11 mouse cellular contexts compared by ENCODE assay signal in the genomic region with DNA sequence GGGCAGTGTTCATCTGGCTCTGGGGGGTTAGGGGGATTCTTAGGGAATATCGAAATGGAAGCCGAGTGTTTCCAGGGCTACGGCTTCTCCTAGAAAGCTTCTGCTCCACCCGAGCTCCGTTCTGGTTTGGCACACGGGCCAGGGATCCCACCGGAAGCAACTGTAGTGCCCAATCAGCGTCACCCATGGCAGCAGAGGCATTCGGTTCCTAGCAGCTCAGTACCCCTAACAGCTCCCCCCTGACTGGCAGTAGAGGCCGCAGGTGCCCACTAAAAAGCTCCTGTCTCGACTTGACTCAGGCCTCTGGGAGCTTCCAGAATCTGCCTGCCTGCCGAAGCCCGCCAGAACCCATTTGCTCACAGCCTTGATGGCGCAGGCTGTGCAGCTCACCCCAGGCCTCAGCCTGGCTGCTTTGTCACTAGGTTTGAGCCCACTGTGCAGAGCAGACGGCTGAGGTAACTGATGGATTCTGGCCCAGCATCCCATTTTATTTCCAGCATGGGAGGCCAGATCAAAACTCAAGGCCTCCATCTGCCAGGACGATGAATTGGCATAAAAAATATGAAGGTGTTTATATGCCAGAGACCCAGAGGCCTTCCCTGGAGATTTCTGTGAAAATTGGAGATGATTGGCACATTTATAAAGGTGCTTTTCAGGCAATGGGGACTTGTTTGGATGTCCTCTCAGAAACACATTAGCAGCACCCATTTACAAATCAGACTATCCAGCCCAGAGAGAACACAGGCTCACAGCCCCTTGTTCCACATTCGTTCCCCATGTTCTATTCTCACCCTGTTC.
DNase-seq lines count a peak whose midpoint lies in the region; ATAC-seq and TF ChIP-seq lines count a peak whose summit lies in the region.
"Had no signal": no experiment of that assay in that cellular context is flagged by ENCODE, and none has a peak within 500 bp of the region (broad histone marks: within the 10 kb centered on the region; RNA-seq: fewer than 3 reads in every experiment).

No protein-coding gene starts in this region.

- H3K36me3 ChIP-seq in intestine, postnatal 0 days (ENCODE audit: control insufficient read depth, insufficient read depth) = no peaks in the 10 kb centered on the region

- no peaks in the 10 kb centered on the region for H3K9me3 ChIP-seq in intestine, postnatal 0 days (ENCODE audit: control insufficient read depth)

- 0 out of 2 replicates have a peak, but pooled peaks have one; percentile 8 for TF ChIP-seq CTCF in olfactory bulb, adult 2 months (IDR thresholded peaks at IDR 0.05; ENCODE audit: insufficient read depth, low read depth, low read length)
- no peak for TF ChIP-seq CTCF in intestine, postnatal 0 days (IDR thresholded peaks at IDR 0.05; ENCODE audit: low read depth)

- H3K4me3 ChIP-seq in olfactory bulb, adult 2 months (ENCODE audit: insufficient read depth, low read depth, low read length) = no peak overlapping the region
- no peak overlapping the region for H3K4me3 ChIP-seq in intestine, postnatal 0 days (ENCODE audit: low read depth, low read length)

- TF ChIP-seq POLR2A in olfactory bulb, adult 2 months (IDR thresholded peaks at IDR 0.05; ENCODE audit: insufficient read depth, low read depth, low read length) = no peak

- H3K27me3 ChIP-seq in intestine, postnatal 0 days (replicated peaks; ENCODE audit: control insufficient read depth, insufficient read depth, low read length) = no peaks in the 10 kb centered on the region

- no peak for ATAC-seq in intestine, postnatal 0 days
- no peak for ATAC-seq in megakaryocyte, adult 5-6 weeks (ENCODE audit: poor library complexity, severe bottlenecking)

- whole genome bisulfite sequencing in olfactory bulb, adult 2 months = 20% methylated on average over 17 of the region's 17 CpGs
- WGBS in intestine, postnatal 0 days = 81% methylated on average over 17 of the region's 17 CpGs

- H3K4me1 ChIP-seq in olfactory bulb, adult 2 months (ENCODE audit: control insufficient read depth, insufficient read depth, low read length) = peaks cover 42% of the 10 kb centered on the region
- no peaks in the 10 kb centered on the region for H3K4me1 ChIP-seq in intestine, postnatal 0 days (replicated peaks; ENCODE audit: control insufficient read depth, insufficient read depth, low read length)

- H3K27ac ChIP-seq in olfactory bulb, adult 2 months (ENCODE audit: insufficient read depth, low read depth, low read length) = peak overlapping the region; percentile 85
- no peak overlapping the region for H3K27ac ChIP-seq in intestine, postnatal 0 days (ENCODE audit: low read depth, low read length)

- H3K9ac ChIP-seq in intestine, postnatal 0 days (ENCODE audit: low read depth, low read length) = no peak overlapping the region

- no peak overlapping the region for H3K4me2 ChIP-seq in intestine, postnatal 0 days (replicated peaks; ENCODE audit: low read depth)
- H3K4me2 ChIP-seq: liver, embryonic 11.5 days had no signal

- DNase-seq in right cerebral cortex, postnatal 4 days = peak; percentile 5
- DNase-seq in right cerebral cortex, postnatal 10 days (ENCODE audit: low spot score in 2 of 2) = no peak
- peak; percentile 66 to 86 for DNase-seq in cerebellum, postnatal 14 days
- peak; percentile 23 for DNase-seq in layer of hippocampus, adult 9-11 months
- no peak for DNase-seq in T-cell, adult 2 months (ENCODE audit: low spot score)
- DNase-seq: gastrocnemius, postnatal 36 days; lung, postnatal 36 days had no signal

Comparison
In these comparisons a context has a peak if more than half of its experiments do, and no peak if none do; other contexts are left out.
1. DNase-seq: peak in right cerebral cortex, postnatal 4 days (single experiment), cerebellum, postnatal 14 days (2 of 2) and layer of hippocampus, adult 9-11 months (single experiment); none in right cerebral cortex, postnatal 10 days (0 of 2) and T-cell, adult 2 months (single experiment).